ENCODE assay signal across 1 mouse cellular context in the genomic region with DNA sequence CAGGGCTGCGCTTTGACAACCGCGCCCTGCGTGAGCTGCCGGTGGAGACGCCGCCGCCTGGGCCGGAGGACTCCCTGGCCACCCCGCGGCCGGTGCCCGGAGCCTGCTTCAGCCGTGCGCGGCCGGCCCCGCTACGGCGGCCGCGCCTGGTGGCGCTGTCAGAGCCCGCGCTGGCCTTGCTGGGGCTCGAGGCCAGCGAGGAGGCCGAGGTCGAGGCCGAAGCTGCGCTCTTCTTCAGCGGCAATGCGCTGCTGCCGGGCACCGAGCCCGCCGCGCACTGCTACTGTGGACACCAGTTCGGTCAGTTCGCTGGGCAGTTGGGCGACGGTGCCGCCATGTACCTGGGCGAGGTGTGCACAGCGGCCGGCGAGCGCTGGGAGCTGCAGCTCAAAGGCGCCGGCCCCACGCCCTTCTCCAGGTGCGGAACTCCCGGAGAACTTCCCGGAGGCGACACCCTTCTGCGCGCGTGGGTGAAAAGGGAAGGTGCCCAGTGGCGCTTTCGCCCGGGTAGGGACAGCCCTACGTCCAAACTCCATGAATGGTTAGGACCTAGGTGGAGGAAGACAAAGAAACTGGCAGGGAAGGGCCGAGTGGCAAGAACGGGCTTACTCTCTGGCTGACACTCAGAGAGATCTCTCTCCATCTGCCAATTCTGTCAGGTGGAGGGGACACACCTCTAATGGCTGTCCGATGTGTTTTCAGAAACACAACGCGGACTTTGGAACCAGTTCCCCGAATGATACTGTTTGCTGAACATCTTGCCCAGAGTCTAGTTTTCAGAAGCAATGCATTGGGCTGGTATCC.
A peak's percentile ranks its signal among the peaks of the same experiment; 100 is the strongest.
TF ChIP-seq lines count a peak whose summit lies in the region.

No protein-coding gene starts in this region.

TF ChIP-seq in MEL, 35 proteins besides CTCF, POLR2A, EP300 and RAD21 (continued from another document):
- TF ChIP-seq MXI1 (IDR thresholded peaks at IDR 0.05; ENCODE audit: low read depth, low read length) (0 out of 2 replicates have a peak, but pooled peaks have one; percentile 0), GABPA (IDR thresholded peaks at IDR 0.05; ENCODE audit: low read depth, low read length) (no peak), UBTF (IDR thresholded peaks at IDR 0.05; ENCODE audit: borderline replicate concordance, insufficient read depth, low read depth, low read length) (0 out of 2 replicates have a peak, but pooled peaks have one; percentile 70)
